Mouse (Mus musculus) CH12.LX (cell line): ENCODE measurements at regions not wholly inside any gene's neighbourhood (a gene's known extent, or its start where the extent isn't known, plus 50 kb on each side); places are given as distances from the start of the nearest gene placed in this dataset.

Source experiments
- BHLHE40 ChIP-seq: IDR thresholded peaks from 2 replicates; pipeline ENCODE4 v1.6.1; 2011; ENCODE audit warnings: mild to moderate bottlenecking, low read depth, low read length, improper control_type of control experiment
- CTCF ChIP-seq, 2 experiments: IDR thresholded peaks in 1 of 2; conservative IDR thresholded peaks in 1 of 2; 2 replicates each; pipeline ENCODE4 v1.5.1; 2011 to 2012; ENCODE audit warnings: low read depth in 2 of 2, low read length in 2 of 2, improper control_type of control experiment in 1 of 2, inconsistent platforms in 1 of 2, mild to moderate bottlenecking in 1 of 2, moderate library complexity in 1 of 2
- HCFC1 ChIP-seq: IDR thresholded peaks from 2 replicates; pipeline ENCODE4 v1.6.1; 2012; ENCODE audit warnings: low read depth, mild to moderate bottlenecking, inconsistent platforms, low read length, improper control_type of control experiment
- JUN ChIP-seq: IDR thresholded peaks from 2 replicates; pipeline ENCODE4 v1.6.1; 2011; ENCODE audit warnings: low read depth, mild to moderate bottlenecking, low read length, improper control_type of control experiment, moderate library complexity; ENCODE audit not compliant: insufficient read depth
- MAFK ChIP-seq: IDR thresholded peaks from 2 replicates; pipeline ENCODE4 v1.6.1; 2011; ENCODE audit warnings: low read length, improper control_type of control experiment; ENCODE audit not compliant: insufficient replicate concordance
- MXI1 ChIP-seq: IDR thresholded peaks from 2 replicates; pipeline ENCODE4 v1.6.1; 2011; ENCODE audit warnings: mild to moderate bottlenecking, low read depth, low read length, improper control_type of control experiment
- PAX5 ChIP-seq: IDR thresholded peaks from 2 replicates; pipeline ENCODE4 v1.6.1; 2012; ENCODE audit warnings: low read length, inconsistent platforms, mixed read lengths
- RAD21 ChIP-seq: IDR thresholded peaks from 2 replicates; pipeline ENCODE4 v1.6.1; 2011; ENCODE audit warnings: low read depth, mild to moderate bottlenecking, low read length, improper control_type of control experiment, moderate library complexity
- SIN3A ChIP-seq: IDR thresholded peaks from 2 replicates; pipeline ENCODE4 v1.6.1; 2012; ENCODE audit warnings: low read length, improper control_type of control experiment, inconsistent platforms

- TF ChIP-seq MAFK (no peak), PAX5 (no peak), JUN (no peak), HCFC1 (no peak), RAD21 (peak; percentile 66), CTCF (conservative IDR thresholded peaks at IDR 0.05 in 1 of 2, IDR thresholded peaks at IDR 0.05 in 1 of 2; ENCODE audit: low read depth in 2 of 2, low read length in 2 of 2) (peak in 1 of 2 experiments; percentile 48; a peak in 2 of 4 replicates), MXI1 (no peak), BHLHE40 (no peak), SIN3A (no peak)
- TF ChIP-seq, all 38 proteins: peak for 3
These were observed 51.4 kb upstream of the Bnip2 start (continued) for GRCm38 (mm10) chr9:69937863-69938262.
